Mouse (Mus musculus) intestine, postnatal 0 days (tissue): ENCODE results near the gene Ppp2r5e. TPM values are rescaled to one million over a fixed set of nuclear protein-coding genes. Genes with fewer than 3 reads are reported as not detected.

Source experiments
- ATAC-seq: fragments of 200-750 bp; cut with Nextera tagmentation; 2 replicates; pipeline ENCODE4 v1.8.0; 2017; ENCODE audit warnings: mild to moderate bottlenecking, moderate TSS enrichment, moderate library complexity
- H3K27ac ChIP-seq: fragments of 300-500 bp; sonication (generic); 2 replicates; pipeline ENCODE4 v1.5.1; 2014; ENCODE audit warnings: mild to moderate bottlenecking, low read depth, low read length, moderate library complexity
- H3K27me3 ChIP-seq: fragments of 300-500 bp; sonication (generic); replicated peaks from 2 replicates; pipeline ENCODE4 v1.6.1; 2014; ENCODE audit warnings: low read length, mixed read lengths; ENCODE audit not compliant: control insufficient read depth, insufficient read depth
- H3K36me3 ChIP-seq: fragments of 300-500 bp; sonication (generic); 2 replicates; pipeline ENCODE4 v1.6.1; 2014; ENCODE audit warnings: mild to moderate bottlenecking, moderate library complexity; ENCODE audit not compliant: control insufficient read depth, insufficient read depth
- H3K4me1 ChIP-seq: fragments of 300-500 bp; sonication (generic); replicated peaks from 2 replicates; pipeline ENCODE4 v1.6.1; 2014; ENCODE audit warnings: antibody characterized with exemption, low read length, mixed read lengths; ENCODE audit not compliant: control insufficient read depth, insufficient read depth
- H3K4me2 ChIP-seq: fragments of 300-500 bp; sonication (generic); replicated peaks from 2 replicates; pipeline ENCODE4 v1.6.1; 2014; ENCODE audit warnings: low read depth, mild to moderate bottlenecking, moderate library complexity
- H3K4me3 ChIP-seq: fragments of 300-500 bp; sonication (generic); 2 replicates; pipeline ENCODE4 v1.5.1; 2014; ENCODE audit warnings: low read depth, low read length
- H3K9ac ChIP-seq: fragments of 300-500 bp; sonication (generic); 2 replicates; pipeline ENCODE4 v1.6.1; 2014; ENCODE audit warnings: mild to moderate bottlenecking, low read depth, low read length
- H3K9me3 ChIP-seq: fragments of 300-500 bp; sonication (generic); 2 replicates; pipeline ENCODE4 v1.6.1; 2016; ENCODE audit warnings: mixed run types; ENCODE audit not compliant: control insufficient read depth
- CTCF ChIP-seq: sonication (generic); IDR thresholded peaks from 2 replicates; pipeline ENCODE4 v1.5.1; 2016; ENCODE audit warnings: low read depth, mild to moderate bottlenecking, control low read depth, antibody characterized with exemption, moderate library complexity
- whole genome bisulfite sequencing: fragments of 180-500 bp; shearing (Covaris S2); extraction: QIAGEN DNeasy Blood & Tissue Kit; methylation state at CpG from one replicate; pipeline ENCODE4 v1.1.7; 2014; 5-methylcytosine and 5-hydroxymethylcytosine counted together
- polyA plus RNA-seq: library from polyadenylated mRNA; unstranded; fragments of >200 nt; fragmentation: Nextera tagmentation; extraction: Ambion mirVana; gene quantifications from 2 replicates; pipeline ENCODE4 v1.2.1, GENCODE M21; 2015

Gene Ppp2r5e
- polyA plus RNA-seq, 1 experiment from 2014 or later, result 7.3 TPM

GRCm38 (mm10) chr12:75557813-75558212 lies 38.2 kb downstream of the Ppp2r5e start:
- H3K4me3 ChIP-seq, result no peak overlapping the region
- no peaks in the 10 kb centered on the region for H3K36me3 ChIP-seq
- no peak overlapping the region for H3K27ac ChIP-seq
- no peak overlapping the region for H3K9ac ChIP-seq
- H3K27me3 ChIP-seq, result no peaks in the 10 kb centered on the region
- H3K4me1 ChIP-seq, result no peaks in the 10 kb centered on the region
- no peak overlapping the region for H3K4me2 ChIP-seq
- TF ChIP-seq CTCF, result no peak
- 74% methylated on average over 2 of the region's 2 CpGs for WGBS
- H3K9me3 ChIP-seq, result no peaks in the 10 kb centered on the region
- ATAC-seq, result no peak

GRCm38 (mm10) chr12:75555032-75555431 lies 41.0 kb downstream of the Ppp2r5e start:
- no peaks in the 10 kb centered on the region for H3K27me3 ChIP-seq

GRCm38 (mm10) chr12:75552296-75552695 lies 43.7 kb downstream of the Ppp2r5e start:
- Histone ChIP-seq H3K4me1 (no peaks in the 10 kb centered on the region), H3K27ac (no peak overlapping the region), H3K9me3 (no peaks in the 10 kb centered on the region), H3K36me3 (no peaks in the 10 kb centered on the region), H3K9ac (no peak overlapping the region), H3K4me2 (no peak overlapping the region), H3K27me3 (no peaks in the 10 kb centered on the region), H3K4me3 (no peak overlapping the region)
- 82% methylated on average over 3 of the region's 3 CpGs for WGBS
- no peak for ATAC-seq
- no peak for TF ChIP-seq CTCF

More at GRCm38 (mm10) chr12:75555032-75555431, 41.0 kb downstream of the Ppp2r5e start:
- TF ChIP-seq CTCF, result no peak
- Histone ChIP-seq H3K27ac (no peak overlapping the region), H3K36me3 (no peaks in the 10 kb centered on the region), H3K9me3 (no peaks in the 10 kb centered on the region), H3K4me1 (no peaks in the 10 kb centered on the region), H3K4me3 (no peak overlapping the region), H3K9ac (no peak overlapping the region), H3K4me2 (no peak overlapping the region)
- WGBS, result 68% methylated on average over 3 of the region's 3 CpGs
- no peak for ATAC-seq

- H3K9me3 ChIP-seq, result no peaks in the 10 kb centered on the region
These were observed 44.4 kb downstream of the Ppp2r5e start for GRCm38 (mm10) chr12:75551671-75552070.

GRCm38 (mm10) chr12:75548999-75549398 lies 47.0 kb downstream of the Ppp2r5e start:
- Histone ChIP-seq H3K9ac (no peak overlapping the region), H3K36me3 (no peaks in the 10 kb centered on the region), H3K4me2 (no peak overlapping the region), H3K27ac (no peak overlapping the region), H3K4me1 (no peaks in the 10 kb centered on the region), H3K4me3 (no peak overlapping the region), H3K27me3 (no peaks in the 10 kb centered on the region), H3K9me3 (no peaks in the 10 kb centered on the region)
- no peak for ATAC-seq
- no peak for TF ChIP-seq CTCF
- WGBS, result 85% methylated on average over 9 of the region's 9 CpGs

More at GRCm38 (mm10) chr12:75551671-75552070, 44.4 kb downstream of the Ppp2r5e start:
- Histone ChIP-seq H3K4me3 (no peak overlapping the region), H3K36me3 (no peaks in the 10 kb centered on the region), H3K4me1 (no peaks in the 10 kb centered on the region), H3K9ac (no peak overlapping the region), H3K4me2 (no peak overlapping the region), H3K27ac (no peak overlapping the region), H3K27me3 (no peaks in the 10 kb centered on the region)
- TF ChIP-seq CTCF, result no peak
- 93% methylated on average over 5 of the region's 5 CpGs for WGBS
- no peak for ATAC-seq

GRCm38 (mm10) chr12:75547174-75547573 lies 48.9 kb downstream of the Ppp2r5e start:
- no peak for TF ChIP-seq CTCF
- Histone ChIP-seq H3K9me3 (no peaks in the 10 kb centered on the region), H3K27me3 (no peaks in the 10 kb centered on the region), H3K4me3 (no peak overlapping the region), H3K9ac (no peak overlapping the region), H3K36me3 (no peaks in the 10 kb centered on the region), H3K4me2 (no peak overlapping the region), H3K4me1 (no peaks in the 10 kb centered on the region), H3K27ac (no peak overlapping the region)
- no peak for ATAC-seq
- WGBS, result 77% methylated on average over 3 of the region's 3 CpGs

- no peak for ATAC-seq
- Histone ChIP-seq H3K4me3 (no peak overlapping the region), H3K4me2 (no peak overlapping the region), H3K9ac (no peak overlapping the region), H3K27ac (no peak overlapping the region), H3K36me3 (no peaks in the 10 kb centered on the region), H3K27me3 (no peaks in the 10 kb centered on the region), H3K4me1 (no peaks in the 10 kb centered on the region), H3K9me3 (no peaks in the 10 kb centered on the region)
- 90% methylated on average over 5 of the region's 5 CpGs for WGBS
- no peak for TF ChIP-seq CTCF
These were observed 49.8 kb downstream of the Ppp2r5e start for GRCm38 (mm10) chr12:75546241-75546640.
